Mouse (Mus musculus) cortical plate, adult 2 months (tissue): ENCODE data around the gene Mblac2.

Source experiments
- CTCF ChIP-seq: fragments of 200-500 bp; IDR thresholded peaks from 2 replicates; pipeline ENCODE4 v1.5.1; 2011; ENCODE audit warnings: mild to moderate bottlenecking, control low read depth, low read length; ENCODE audit not compliant: insufficient read depth; ENCODE audit errors: extremely low read depth
- POLR2A ChIP-seq: fragments of 200-500 bp; IDR thresholded peaks from 2 replicates; pipeline ENCODE4 v1.6.1; 2011; ENCODE audit warnings: mild to moderate bottlenecking, low read length, control low read depth; ENCODE audit not compliant: insufficient read depth; ENCODE audit errors: extremely low read depth

DNA sequence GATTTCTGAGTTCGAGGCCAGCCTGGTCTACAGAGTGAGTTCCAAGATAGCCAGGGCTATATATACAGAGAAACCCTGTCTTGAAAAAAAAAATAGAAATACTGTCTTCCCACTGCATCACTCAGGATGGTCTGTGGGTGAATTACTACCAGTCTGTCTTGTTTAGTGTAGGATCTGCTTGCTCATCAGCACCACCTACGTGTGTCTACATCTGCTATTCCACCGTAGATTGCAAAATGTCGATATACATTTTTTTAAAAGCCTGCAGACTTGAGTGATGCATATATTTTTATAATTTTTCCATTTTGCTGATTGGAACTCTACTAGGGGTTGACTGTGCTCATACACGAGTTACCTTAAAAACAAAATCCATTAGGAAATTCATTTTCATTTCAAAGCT, 4.8 kb upstream of the Mblac2 start:
- TF ChIP-seq CTCF, result no peak
- TF ChIP-seq POLR2A, result no peak
